Mouse (Mus musculus) gonadal fat pad, adult 2 months (tissue): Measurements from ENCODE around the gene Cmtm2a. TPM values are rescaled to one million over a fixed set of nuclear protein-coding genes. Genes with fewer than 3 reads are reported as not detected.
A peak's percentile ranks its signal among the peaks of the same experiment; 100 is the strongest.
"Not testable (repeated sequence)": the region's sequence is repeated elsewhere in the genome, so short reads cannot be mapped to it uniquely, and the experiment has no call there.

ENCODE experiments used
- DNase-seq: peaks from one replicate; pipeline ENCODE4 v3.0.0-alpha.2; 2012; ENCODE audit warnings: low read depth
- polyA plus RNA-seq: library from polyadenylated mRNA; depleted of rRNA; stranded (reverse); fragments of >200 nt; gene quantifications from 2 replicates; pipeline ENCODE4 v1.2.3, GENCODE M21; 2012; rRNA removed

The Cmtm2a gene
- 1.5 and 2.5 TPM in 2 replicates for polyA plus RNA-seq

GRCm38 (mm10) chr8:104293081-104293480 is at the start of gene Cmtm2a:
Gene Cmtm2a, minus strand, starts transcription at chr8:104293181.
- DNase-seq: not testable (repeated sequence)

- no peak for DNase-seq
Measured at GRCm38 (mm10) chr8:104342426-104342825, 49.4 kb upstream of the Cmtm2a start.

GRCm38 (mm10) chr8:104341678-104342077 is 48.7 kb upstream of the Cmtm2a start:
- no peak for DNase-seq

GRCm38 (mm10) chr8:104341106-104341561 is 48.2 kb upstream of the Cmtm2a start:
- no peak for DNase-seq

GRCm38 (mm10) chr8:104340233-104341105 is 47.5 kb upstream of the Cmtm2a start:
- DNase-seq: no peak

- DNase-seq: no peak
Measured at GRCm38 (mm10) chr8:104339983-104340232, 46.9 kb upstream of the Cmtm2a start.

- DNase-seq: no peak
Measured at GRCm38 (mm10) chr8:104339229-104339982, 46.4 kb upstream of the Cmtm2a start, which contains the start of gene Cmtm3. Gene Cmtm3, plus strand, starts transcription at chr8:104339410.

GRCm38 (mm10) chr8:104337890-104338289 is 44.9 kb upstream of the Cmtm2a start:
- no peak for DNase-seq

GRCm38 (mm10) chr8:104336806-104337205 is 43.8 kb upstream of the Cmtm2a start:
- no peak for DNase-seq

- no peak for DNase-seq
Measured at GRCm38 (mm10) chr8:104334196-104334595, 41.2 kb upstream of the Cmtm2a start.

GRCm38 (mm10) chr8:104333786-104334185 is 40.8 kb upstream of the Cmtm2a start:
- DNase-seq: no peak

GRCm38 (mm10) chr8:104332665-104333631 is 40.0 kb upstream of the Cmtm2a start:
- no peak for DNase-seq

- not testable (repeated sequence) for DNase-seq
Measured at GRCm38 (mm10) chr8:104321930-104322329, 28.9 kb upstream of the Cmtm2a start, which contains the start of gene Cmtm2b. Gene Cmtm2b, plus strand, starts transcription at chr8:104322230.

- not testable (repeated sequence) for DNase-seq
Measured at GRCm38 (mm10) chr8:104321267-104321666, 28.3 kb upstream of the Cmtm2a start, which contains the start of gene Gm11020. Gene Gm11020, plus strand, starts transcription at chr8:104321567.

GRCm38 (mm10) chr8:104313311-104313710 is 20.3 kb upstream of the Cmtm2a start:
- DNase-seq: no peak

GRCm38 (mm10) chr8:104312023-104312422 is 19.0 kb upstream of the Cmtm2a start:
- not testable (repeated sequence) for DNase-seq

GRCm38 (mm10) chr8:104309441-104310155 is 16.6 kb upstream of the Cmtm2a start, which contains the start of the genes Gm45711 and Cmtm1:
Gene Gm45711, minus strand, starts transcription at chr8:104310081.
Gene Cmtm1, minus strand, starts transcription at chr8:104310145.
- not testable (repeated sequence) for DNase-seq

- DNase-seq: not testable (repeated sequence)
Measured at GRCm38 (mm10) chr8:104308341-104308740, 15.4 kb upstream of the Cmtm2a start.

GRCm38 (mm10) chr8:104304962-104305361 is 12.0 kb upstream of the Cmtm2a start:
- peak; percentile 12 for DNase-seq

- not testable (repeated sequence) for DNase-seq
Measured at GRCm38 (mm10) chr8:104302536-104302935, 9.6 kb upstream of the Cmtm2a start.
